Mouse (Mus musculus): ENCODE results near the gene Atxn2.

DNA sequence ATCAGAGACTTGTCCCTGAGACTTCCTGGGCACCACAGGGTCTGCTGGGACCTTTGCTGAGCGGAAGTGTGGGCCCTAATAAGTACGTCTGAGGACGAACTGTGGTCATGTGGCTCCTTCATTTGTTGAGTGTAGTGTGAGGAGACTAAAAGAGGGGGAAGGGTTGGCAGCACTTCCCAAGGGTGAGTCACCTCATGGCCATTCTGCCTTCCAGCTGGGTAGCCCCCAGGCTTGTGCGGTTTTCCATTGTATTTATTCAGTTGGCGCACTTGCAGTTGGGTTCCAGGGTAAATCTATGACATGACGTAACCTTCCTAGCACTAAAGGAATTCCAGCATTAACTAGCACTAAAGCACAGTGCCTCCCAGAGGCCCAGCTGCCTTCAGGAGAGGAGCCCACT lies 25.6 kb upstream of the Atxn2 start:
- no peak for TF ChIP-seq FLI1 (IDR thresholded peaks at IDR 0.05; ENCODE audit: low read length)
- no peak for TF ChIP-seq GATA1 (IDR thresholded peaks at IDR 0.05; ENCODE audit: borderline replicate concordance, low read length)
